Mouse (Mus musculus) neural tube, embryonic 13.5 days (tissue): Measurements from ENCODE around the gene Vill. TPM values are rescaled to one million over a fixed set of nuclear protein-coding genes. Genes with fewer than 3 reads are reported as not detected.

Experiments
- ATAC-seq: fragments of 200-750 bp; cut with Nextera tagmentation; 2 replicates; pipeline ENCODE4 v1.8.0; 2017; ENCODE audit warnings: low read depth, mild to moderate bottlenecking, moderate TSS enrichment, moderate library complexity
- H3K27ac ChIP-seq: fragments of 300-500 bp; sonication (generic); replicated peaks from 2 replicates; pipeline ENCODE4 v1.5.1; 2015; ENCODE audit warnings: moderate library complexity, mild to moderate bottlenecking, inconsistent platforms
- H3K27me3 ChIP-seq: fragments of 300-500 bp; sonication (generic); 2 replicates; pipeline ENCODE4 v1.6.1; 2015; ENCODE audit warnings: mild to moderate bottlenecking, inconsistent platforms
- H3K36me3 ChIP-seq: fragments of 300-500 bp; sonication (generic); 2 replicates; pipeline ENCODE4 v1.6.1; 2015; ENCODE audit warnings: mild to moderate bottlenecking, inconsistent platforms
- H3K4me1 ChIP-seq: fragments of 300-500 bp; sonication (generic); replicated peaks from 2 replicates; pipeline ENCODE4 v1.6.1; 2015; ENCODE audit warnings: inconsistent platforms
- H3K4me2 ChIP-seq: fragments of 300-500 bp; sonication (generic); 2 replicates; pipeline ENCODE4 v1.6.1; 2015; ENCODE audit warnings: inconsistent platforms, mild to moderate bottlenecking, moderate library complexity
- H3K4me3 ChIP-seq: fragments of 300-500 bp; sonication (generic); 2 replicates; pipeline ENCODE4 v1.5.1; 2015; ENCODE audit warnings: mild to moderate bottlenecking, inconsistent platforms
- H3K9ac ChIP-seq: fragments of 300-500 bp; sonication (generic); 2 replicates; pipeline ENCODE4 v1.6.1; 2015; ENCODE audit warnings: moderate library complexity, mild to moderate bottlenecking, inconsistent platforms
- H3K9me3 ChIP-seq: fragments of 300-500 bp; sonication (generic); 2 replicates; pipeline ENCODE4 v1.6.1; 2016; ENCODE audit warnings: inconsistent platforms
- WGBS: fragments of 180-500 bp; shearing (Covaris S2); methylation state at CpG from one replicate; pipeline ENCODE4 v1.1.7; 2015; 5-methylcytosine and 5-hydroxymethylcytosine counted together
- microRNA-seq: library from miRNA; unstranded; fragments of <30 nt; microRNA quantifications from one replicate; pipeline ENCODE4, GENCODE M21; 2016
- polyA plus RNA-seq: library from polyadenylated mRNA; unstranded; fragments of >200 nt; fragmentation: Nextera tagmentation; extraction: Ambion mirVana; gene quantifications from 2 replicates; pipeline ENCODE4 v1.2.1, GENCODE M21; 2015

Gene Vill
- polyA plus RNA-seq, 1 experiment from 2014 or later, result 6.9 TPM

- Histone ChIP-seq H3K36me3 (no peaks in the 10 kb centered on the region), H3K9ac (peak within 1 kb of the TSS; percentile 62), H3K4me1 (peaks cover 18% of the 10 kb centered on the region), H3K4me3 (peak within 1 kb of the TSS; percentile 57), H3K27me3 (peaks cover 15% of the 10 kb centered on the region), H3K27ac (no peak within 1 kb of the TSS), H3K4me2 (peak within 1 kb of the TSS; percentile 83), H3K9me3 (no peaks in the 10 kb centered on the region)
- ATAC-seq, result peak; percentile 88
- WGBS, result 3% methylated on average over 44 of the region's 44 CpGs
Measured at GRCm38 (mm10) chr9:119101992-119102782, 49.6 kb downstream of the Vill start, which contains the start of gene Dlec1. Gene Dlec1 (plus strand): TSS chr9:119102478.

- Histone ChIP-seq H3K9ac (peak overlapping the region; percentile 62), H3K27me3 (peaks cover 15% of the 10 kb centered on the region), H3K4me2 (peak overlapping the region; percentile 83), H3K4me1 (peaks cover 18% of the 10 kb centered on the region), H3K27ac (no peak overlapping the region), H3K4me3 (peak overlapping the region; percentile 57), H3K9me3 (no peaks in the 10 kb centered on the region), H3K36me3 (no peaks in the 10 kb centered on the region)
- ATAC-seq, result 0 out of 2 replicates have a peak, but pooled peaks have one; percentile 4
- WGBS, result 3% methylated on average over 19 of the region's 19 CpGs
Measured at GRCm38 (mm10) chr9:119102783-119103113, 50.2 kb downstream of the Vill start.

- Histone ChIP-seq H3K4me3 (no peak overlapping the region), H3K9ac (no peak overlapping the region), H3K27me3 (peaks cover 15% of the 10 kb centered on the region), H3K9me3 (no peaks in the 10 kb centered on the region), H3K27ac (no peak overlapping the region), H3K4me2 (no peak overlapping the region), H3K36me3 (no peaks in the 10 kb centered on the region), H3K4me1 (peaks cover 13% of the 10 kb centered on the region)
- WGBS, result 90% methylated on average over 4 of the region's 4 CpGs
- ATAC-seq, result no peak
Measured at GRCm38 (mm10) chr9:119107566-119107965, 55.0 kb downstream of the Vill start.

DNA sequence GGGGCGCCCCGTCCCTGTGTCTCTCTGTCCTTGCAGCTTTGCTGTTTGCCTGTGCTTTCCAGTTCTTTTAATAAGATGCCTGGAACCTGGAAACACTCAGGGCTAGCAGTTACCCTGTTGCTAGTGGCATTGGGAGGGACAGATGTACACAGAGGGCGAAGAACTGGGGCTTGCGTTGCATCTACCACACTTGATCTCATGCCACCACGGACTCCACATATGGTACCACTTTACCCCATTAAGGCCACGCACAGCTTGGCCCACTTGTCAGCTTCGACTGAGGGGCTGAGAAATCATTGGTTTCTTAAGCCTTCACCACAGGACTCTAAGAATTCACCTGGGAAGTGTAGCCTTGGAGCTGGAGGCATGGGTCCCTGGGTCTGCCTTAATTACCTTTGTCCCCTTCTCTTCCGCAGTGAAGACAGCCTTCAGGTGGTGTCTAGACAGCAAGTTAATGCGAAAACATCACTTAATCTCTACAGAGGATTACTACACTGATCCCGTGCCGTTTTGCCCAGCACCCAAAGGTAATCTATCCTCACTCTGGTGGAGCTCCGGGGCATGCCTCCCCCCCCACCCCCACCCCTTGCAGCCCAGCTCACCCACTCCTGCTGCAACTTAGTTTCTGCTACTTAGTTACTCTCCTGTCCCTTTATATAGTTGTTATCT is 57.2 kb downstream of the Vill start:
- no peak for ATAC-seq
- no peaks in the 10 kb centered on the region for H3K27me3 ChIP-seq
- H3K4me1 ChIP-seq, result 0 out of 2 replicates have a peak, but pooled peaks cover 7% of the 10 kb centered on the region
- no peak overlapping the region for H3K4me3 ChIP-seq
- 67% methylated on average over 12 of the region's 12 CpGs for WGBS
- H3K27ac ChIP-seq, result no peak overlapping the region
- no peaks in the 10 kb centered on the region for H3K36me3 ChIP-seq
- no peak overlapping the region for H3K9ac ChIP-seq
- H3K4me2 ChIP-seq, result no peak overlapping the region
- no peaks in the 10 kb centered on the region for H3K9me3 ChIP-seq

DNA sequence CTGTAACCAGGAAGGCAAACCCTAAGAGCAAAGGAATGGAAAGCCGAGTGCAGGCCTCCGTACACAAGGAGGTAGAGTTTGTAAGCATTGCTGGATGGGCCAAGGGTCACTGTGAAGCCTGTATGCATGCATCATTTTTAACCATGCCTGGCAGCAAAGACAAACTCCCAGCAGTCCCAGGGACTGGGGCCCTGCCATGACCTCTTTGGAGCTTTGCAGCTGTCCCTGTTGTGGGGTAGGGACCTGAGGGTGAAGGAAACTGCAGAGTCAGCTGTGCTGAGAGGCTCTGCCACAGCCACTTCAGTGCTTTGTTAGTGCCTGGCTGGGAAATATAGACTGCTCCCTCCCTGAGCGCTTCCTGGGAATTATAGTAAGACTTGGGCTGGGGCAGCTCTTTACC is 58.1 kb downstream of the Vill start:
- no peak overlapping the region for H3K4me2 ChIP-seq
- ATAC-seq, result no peak
- H3K36me3 ChIP-seq, result no peaks in the 10 kb centered on the region
- H3K27ac ChIP-seq, result 0 out of 2 replicates have a peak overlapping the region, but pooled peaks have one; percentile 6
- H3K9ac ChIP-seq, result no peak overlapping the region
- H3K9me3 ChIP-seq, result no peaks in the 10 kb centered on the region
- no peak overlapping the region for H3K4me3 ChIP-seq
- H3K4me1 ChIP-seq, result 0 out of 2 replicates have a peak, but pooled peaks cover 7% of the 10 kb centered on the region
- no peaks in the 10 kb centered on the region for H3K27me3 ChIP-seq
- 54% methylated on average over 3 of the region's 3 CpGs for WGBS

- H3K9me3 ChIP-seq, result no peaks in the 10 kb centered on the region
- no peak overlapping the region for H3K4me2 ChIP-seq
- H3K36me3 ChIP-seq, result no peaks in the 10 kb centered on the region
- 88% methylated on average over 17 of the region's 17 CpGs for WGBS
- peaks cover 10% of the 10 kb centered on the region; the same call in 1 of the 2 replicates for H3K4me1 ChIP-seq
- no peak overlapping the region for H3K9ac ChIP-seq
- no peak for ATAC-seq
- no peaks in the 10 kb centered on the region for H3K27me3 ChIP-seq
- no peak overlapping the region for H3K4me3 ChIP-seq
- no peak overlapping the region for H3K27ac ChIP-seq
Measured at GRCm38 (mm10) chr9:119114911-119115310, 62.3 kb downstream of the Vill start.

DNA sequence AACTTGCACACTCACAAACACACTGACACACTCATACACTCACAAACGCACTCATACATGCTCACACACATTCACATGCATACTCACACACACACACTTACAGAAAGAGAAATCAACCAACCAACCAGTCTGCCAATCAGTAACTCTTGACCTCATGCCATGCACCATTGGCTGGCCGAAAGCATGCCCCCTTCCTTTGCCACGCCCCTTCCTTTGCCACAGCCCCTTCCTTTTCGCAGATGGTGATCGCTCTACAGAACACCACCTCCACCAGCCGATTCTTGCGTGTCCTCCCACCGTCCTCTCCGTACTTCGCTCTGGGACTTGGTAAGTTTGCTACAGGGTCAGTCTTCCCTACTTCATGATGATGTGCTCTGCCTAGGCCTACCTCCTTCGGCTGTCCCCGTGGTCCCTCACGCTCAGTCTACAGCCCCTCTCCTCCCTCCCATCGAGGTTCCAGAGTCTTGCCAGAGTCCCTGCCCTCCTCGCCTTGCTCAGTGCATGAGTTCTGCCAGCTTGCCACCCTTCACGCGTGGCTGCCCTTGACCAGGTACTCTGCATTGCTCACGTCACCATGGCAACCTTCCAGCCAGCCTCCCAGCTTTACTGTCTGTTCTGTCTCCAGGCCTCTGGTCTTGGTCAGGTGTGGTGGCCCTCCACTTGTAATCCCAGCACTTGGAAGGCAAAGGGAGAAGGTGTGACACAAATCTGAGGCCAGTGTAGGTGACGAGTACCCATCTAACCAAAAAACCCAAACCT is 67.0 kb downstream of the Vill start:
- no peaks in the 10 kb centered on the region for H3K36me3 ChIP-seq
- no peak overlapping the region for H3K4me3 ChIP-seq
- no peak overlapping the region for H3K4me2 ChIP-seq
- no peak for ATAC-seq
- no peaks in the 10 kb centered on the region for H3K27me3 ChIP-seq
- WGBS, result 88% methylated on average over 19 of the region's 19 CpGs
- H3K9ac ChIP-seq, result no peak overlapping the region
- H3K27ac ChIP-seq, result no peak overlapping the region
- H3K9me3 ChIP-seq, result no peaks in the 10 kb centered on the region
- H3K4me1 ChIP-seq, result peaks cover 15% of the 10 kb centered on the region

DNA sequence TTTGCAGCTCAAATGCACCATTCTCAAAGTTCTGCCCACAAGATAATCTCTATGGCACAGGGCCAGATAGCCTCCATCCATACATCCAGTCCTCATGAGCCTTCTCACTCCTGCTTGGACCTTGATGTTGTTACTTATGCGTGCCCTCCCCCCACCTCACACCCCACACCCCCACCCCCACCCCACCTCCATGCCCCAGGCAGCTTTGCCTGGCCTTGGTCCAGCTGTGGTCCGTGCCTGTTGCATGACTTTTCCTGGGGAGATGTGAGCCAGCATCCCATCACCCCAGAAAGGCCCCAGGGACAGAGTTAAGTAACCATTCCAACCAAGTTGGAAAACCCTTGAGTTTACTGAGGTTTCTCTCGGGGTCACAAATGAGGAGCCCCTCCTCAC is 67.6 kb downstream of the Vill start:
- WGBS, result 71% methylated on average over 3 of the region's 3 CpGs
- H3K27me3 ChIP-seq, result no peaks in the 10 kb centered on the region
- H3K27ac ChIP-seq, result no peak overlapping the region
- no peak overlapping the region for H3K4me3 ChIP-seq
- no peaks in the 10 kb centered on the region for H3K36me3 ChIP-seq
- H3K9me3 ChIP-seq, result no peaks in the 10 kb centered on the region
- H3K9ac ChIP-seq, result no peak overlapping the region
- no peak overlapping the region for H3K4me2 ChIP-seq
- peaks cover 15% of the 10 kb centered on the region for H3K4me1 ChIP-seq
- ATAC-seq, result no peak

Small RNAs within 50 kb of the gene (microRNA-seq; reads per million reads assigned to microRNA genes)
- 2.8 reads per million, percentile 12 among the genes with 10 or more reads in this experiment for gene Mir26a-1

Other genes starting within 250 kb of the Vill start
- gene Ctdspl, start 126.3 kb upstream of the Vill start, polyA plus RNA-seq, result 6.8 and 8.0 TPM in 2 replicates
- 25.0 and 25.6 TPM in 2 replicates for gene Plcd1, start 40.7 kb downstream of the Vill start, polyA plus RNA-seq
- gene Dlec1, start 49.7 kb downstream of the Vill start, polyA plus RNA-seq, result 0.55 and 1.1 TPM in 2 replicates
- gene Acaa1b, start 104.3 kb downstream of the Vill start, polyA plus RNA-seq, result 2.0 and 3.0 TPM in 2 replicates
- gene Gm47289, start 106.4 kb downstream of the Vill start, polyA plus RNA-seq, result not detected in 2 replicates
- not detected in 2 replicates for gene Slc22a13, start 156.3 kb downstream of the Vill start, polyA plus RNA-seq